Mouse (Mus musculus) midbrain, postnatal 0 days (tissue): ENCODE data around the gene Zfp64. TPM values are rescaled to one million over a fixed set of nuclear protein-coding genes. Genes with fewer than 3 reads are reported as not detected.
A peak's percentile ranks its signal among the peaks of the same experiment; 100 is the strongest.

Source experiments
- ATAC-seq: fragments of 200-750 bp; cut with Nextera tagmentation; 2 replicates; pipeline ENCODE4 v1.8.0; 2017; ENCODE audit warnings: moderate number of reproducible peaks, mild to moderate bottlenecking, moderate TSS enrichment, moderate library complexity; ENCODE audit not compliant: low FRiP score
- DNase-seq: peaks from one replicate; pipeline ENCODE4 v3.0.0-alpha.2; 2015; ENCODE audit warnings: low spot score
- H3K27ac ChIP-seq: fragments of 300-500 bp; sonication (generic); 2 replicates; pipeline ENCODE4 v1.5.1; 2014; ENCODE audit warnings: low read depth, mild to moderate bottlenecking, low read length, mixed read lengths
- H3K27me3 ChIP-seq: fragments of 300-500 bp; sonication (generic); 2 replicates; pipeline ENCODE4 v1.6.1; 2014; ENCODE audit warnings: low read length, control low read depth, mixed read lengths; ENCODE audit not compliant: insufficient read depth
- H3K36me3 ChIP-seq: fragments of 300-500 bp; sonication (generic); 2 replicates; pipeline ENCODE4 v1.6.1; 2014; ENCODE audit warnings: low read length, control low read depth, mixed read lengths; ENCODE audit not compliant: insufficient read depth
- H3K4me1 ChIP-seq: fragments of 300-500 bp; sonication (generic); 2 replicates; pipeline ENCODE4 v1.6.1; 2014; ENCODE audit warnings: mild to moderate bottlenecking, control low read depth, antibody characterized with exemption, low read length, mixed read lengths; ENCODE audit not compliant: insufficient read depth
- H3K4me2 ChIP-seq: fragments of 300-500 bp; sonication (generic); 2 replicates; pipeline ENCODE4 v1.6.1; 2014; ENCODE audit warnings: low read depth, mild to moderate bottlenecking, low read length, mixed read lengths; ENCODE audit not compliant: poor library complexity, severe bottlenecking
- H3K4me3 ChIP-seq: fragments of 300-500 bp; sonication (generic); 2 replicates; pipeline ENCODE4 v1.5.1; 2014; ENCODE audit warnings: low read depth, mild to moderate bottlenecking, low read length, moderate library complexity
- H3K9ac ChIP-seq: fragments of 300-500 bp; sonication (generic); replicated peaks from 2 replicates; pipeline ENCODE4 v1.6.1; 2014; ENCODE audit warnings: mild to moderate bottlenecking, low read length, moderate library complexity, mixed read lengths; ENCODE audit not compliant: poor library complexity, severe bottlenecking
- H3K9me3 ChIP-seq: fragments of 300-500 bp; sonication (generic); 2 replicates; pipeline ENCODE4 v1.6.1; 2016; ENCODE audit warnings: low read length, control low read depth
- CTCF ChIP-seq: IDR thresholded peaks from 2 replicates; pipeline ENCODE4 v1.5.1; 2016; ENCODE audit warnings: antibody characterized with exemption, mild to moderate bottlenecking
- WGBS: fragments of 180-500 bp; shearing (Covaris S2); extraction: QIAGEN DNeasy Blood & Tissue Kit; methylation state at CpG from one replicate; pipeline ENCODE4 v1.1.7; 2014; 5-methylcytosine and 5-hydroxymethylcytosine counted together
- polyA plus RNA-seq: library from polyadenylated mRNA; unstranded; fragments of >200 nt; fragmentation: Nextera tagmentation; extraction: Ambion mirVana; gene quantifications from 2 replicates; pipeline ENCODE4 v1.2.1, GENCODE M21; 2015
- total RNA-seq: library from RNA; depleted of rRNA; stranded (reverse); fragments of >200 nt; gene quantifications from 2 replicates; pipeline ENCODE4 v1.2.3, GENCODE M21; 2014

Zfp64 gene
- total and polyA plus RNA-seq, 2 experiments from 2014 or later = 34.2 to 57.7 TPM

DNA sequence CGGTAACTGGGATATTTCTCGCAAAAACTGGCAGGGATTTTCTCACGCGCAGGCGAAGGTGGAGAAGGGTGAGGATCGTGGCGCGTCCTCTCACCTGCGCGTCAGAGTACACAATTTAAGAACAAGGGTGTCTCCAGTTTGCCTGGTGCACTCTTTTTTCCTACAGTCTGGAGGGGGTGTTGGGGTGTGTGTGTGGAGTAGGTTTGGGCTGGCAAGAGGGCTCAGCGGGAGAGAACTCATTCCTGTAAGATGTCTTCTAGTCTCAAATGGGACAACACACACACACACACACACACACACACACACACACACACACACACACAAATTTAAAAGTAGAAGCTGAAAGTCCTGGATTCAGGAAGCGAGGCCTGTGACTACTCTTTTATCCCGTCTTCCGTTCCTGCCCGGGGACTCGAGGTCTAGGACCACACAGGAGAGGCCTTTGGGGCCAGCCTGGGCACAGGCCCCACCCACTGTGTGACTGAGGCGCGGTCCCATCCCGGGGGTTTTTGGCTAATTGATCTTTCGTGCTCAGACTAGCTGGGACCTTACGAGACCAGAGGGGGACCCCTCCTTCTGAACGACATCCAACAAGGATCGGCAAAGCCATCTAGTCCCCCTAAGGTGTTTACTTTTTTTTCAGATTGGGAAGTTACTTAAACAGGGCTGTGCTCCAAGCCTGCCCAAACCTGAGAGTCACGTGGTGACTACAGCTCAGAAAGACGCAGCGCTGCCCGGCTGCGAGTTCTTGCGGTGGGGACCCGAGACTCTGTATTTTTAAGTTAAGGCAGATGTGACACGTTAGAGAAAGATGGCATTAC is 42.3 kb downstream of the Zfp64 start:
- H3K9me3 ChIP-seq = no peaks in the 10 kb centered on the region
- DNase-seq (no peak), ATAC-seq (no peak)
- no peaks in the 10 kb centered on the region for H3K36me3 ChIP-seq
- H3K4me2 ChIP-seq = peak overlapping the region; percentile 96
- peak overlapping the region; percentile 54; the same call in 1 of the 2 replicates for H3K9ac ChIP-seq
- H3K27me3 ChIP-seq = peaks cover 19% of the 10 kb centered on the region
- 2% methylated on average over 31 of the region's 31 CpGs for WGBS
- H3K27ac ChIP-seq = no peak overlapping the region
- TF ChIP-seq CTCF = no peak
- peak overlapping the region; percentile 62 for H3K4me3 ChIP-seq
- peaks cover 6% of the 10 kb centered on the region; the same call in 1 of the 2 replicates for H3K4me1 ChIP-seq

DNA sequence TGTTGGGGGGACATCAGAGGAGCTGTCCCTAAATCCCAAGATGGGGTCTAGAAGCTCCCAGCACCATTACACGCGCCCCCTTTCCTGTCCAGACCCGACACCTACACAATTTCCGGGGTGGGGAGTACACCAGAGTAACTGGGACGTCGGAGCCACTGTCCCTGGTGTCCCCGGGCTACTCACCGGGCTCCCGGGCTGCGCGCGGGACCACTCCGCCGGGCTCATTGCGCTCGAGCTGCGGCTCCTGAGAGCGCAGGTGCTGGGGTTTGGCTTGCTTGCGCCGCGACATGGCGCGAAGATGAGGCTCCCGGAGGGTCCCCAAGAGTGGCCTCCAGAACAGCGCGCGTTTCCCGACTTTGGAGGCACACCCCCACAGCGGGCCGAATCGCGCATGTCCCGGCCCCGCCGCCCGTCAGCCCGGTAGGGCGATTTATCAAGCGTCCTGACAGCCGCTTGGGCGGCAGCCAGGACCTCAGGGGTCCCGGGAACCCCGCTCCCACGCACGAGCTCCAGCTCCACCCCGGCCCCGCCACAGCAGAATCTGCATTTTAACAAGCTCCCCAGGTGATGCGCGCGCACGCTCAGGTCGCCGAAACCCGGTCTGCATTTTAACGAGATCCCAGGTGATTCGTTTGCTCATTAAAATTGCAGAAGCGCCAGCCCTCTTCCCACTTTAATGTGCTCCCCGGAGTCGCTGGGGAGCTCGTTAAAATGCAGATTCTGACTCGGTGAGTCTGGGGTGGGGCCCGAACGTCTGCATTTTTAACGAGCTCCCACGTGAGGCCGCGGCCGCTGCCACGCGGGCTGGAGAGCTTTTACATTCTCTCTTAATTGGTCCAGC is 43.1 kb downstream of the Zfp64 start:
- 0 out of 2 replicates have a peak overlapping the region, but pooled peaks have one; percentile 26 for H3K27ac ChIP-seq
- peaks cover 6% of the 10 kb centered on the region; the same call in 1 of the 2 replicates for H3K4me1 ChIP-seq
- no peak for TF ChIP-seq CTCF
- WGBS = under 1% methylated on average over 69 of the region's 70 CpGs
- peak overlapping the region; percentile 96 for H3K4me2 ChIP-seq
- no peak for ATAC-seq
- H3K9ac ChIP-seq = peak overlapping the region; percentile 54
- peak overlapping the region; percentile 62 for H3K4me3 ChIP-seq
- peak; percentile 16 for DNase-seq
- no peaks in the 10 kb centered on the region for H3K36me3 ChIP-seq
- H3K9me3 ChIP-seq = no peaks in the 10 kb centered on the region
- H3K27me3 ChIP-seq = peaks cover 19% of the 10 kb centered on the region

DNA sequence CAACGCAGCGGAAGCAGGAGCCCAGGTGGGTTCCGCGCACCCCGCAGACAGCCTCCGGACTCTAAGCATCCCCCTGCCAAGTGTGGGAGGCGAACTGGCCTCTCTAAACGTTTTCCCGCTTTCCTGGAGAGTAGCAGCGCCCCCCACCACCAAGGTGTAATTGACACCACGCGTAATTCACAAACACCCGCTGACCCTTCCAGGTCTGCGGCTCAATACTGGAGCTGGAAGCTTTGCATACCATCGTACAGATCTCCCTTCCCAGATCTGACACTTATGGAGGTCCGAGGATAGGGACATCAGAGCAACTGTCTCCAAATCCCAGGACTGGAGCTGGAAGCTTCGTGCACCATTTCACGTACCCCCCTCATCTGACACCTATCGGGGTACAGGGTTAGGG is 43.9 kb downstream of the Zfp64 start:
- Histone ChIP-seq H3K4me1 (peaks cover 6% of the 10 kb centered on the region; the same call in 1 of the 2 replicates), H3K4me3 (peak overlapping the region; percentile 62), H3K9me3 (no peaks in the 10 kb centered on the region), H3K27ac (no peak overlapping the region), H3K9ac (peak overlapping the region; percentile 54; the same call in 1 of the 2 replicates), H3K36me3 (no peaks in the 10 kb centered on the region), H3K4me2 (peak overlapping the region; percentile 96), H3K27me3 (peaks cover 19% of the 10 kb centered on the region)
- WGBS = 2% methylated on average over 19 of the region's 19 CpGs
- no peak for ATAC-seq
- TF ChIP-seq CTCF = no peak
- DNase-seq = no peak

DNA sequence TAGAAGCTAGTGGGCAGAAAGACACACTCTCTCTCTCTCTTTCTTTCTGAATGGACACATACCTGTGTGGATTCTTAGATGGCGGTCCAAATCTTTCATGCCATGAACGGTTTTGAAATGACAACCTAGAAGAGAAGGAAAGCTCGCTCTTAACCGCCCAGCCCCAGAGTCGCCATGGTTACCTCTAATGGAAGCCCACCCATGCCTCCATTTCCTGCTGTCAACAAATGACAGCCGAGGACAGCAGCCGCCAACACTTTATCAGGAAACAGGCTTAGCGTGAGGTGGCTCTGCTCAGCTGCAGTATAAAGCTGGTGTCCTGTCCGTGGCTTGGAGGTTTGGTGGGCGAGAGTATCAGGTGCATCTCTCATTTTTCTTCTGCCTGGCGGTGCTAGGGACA is 49.4 kb downstream of the Zfp64 start:
- Histone ChIP-seq H3K36me3 (no peaks in the 10 kb centered on the region), H3K4me1 (no peaks in the 10 kb centered on the region), H3K9ac (no peak overlapping the region), H3K4me3 (no peak overlapping the region), H3K27me3 (0 out of 2 replicates have a peak, but pooled peaks cover 8% of the 10 kb centered on the region), H3K9me3 (no peaks in the 10 kb centered on the region), H3K27ac (no peak overlapping the region), H3K4me2 (no peak overlapping the region)
- TF ChIP-seq CTCF = no peak
- no peak for DNase-seq
- 38% methylated on average over 11 of the region's 11 CpGs for WGBS
- ATAC-seq = no peak

DNA sequence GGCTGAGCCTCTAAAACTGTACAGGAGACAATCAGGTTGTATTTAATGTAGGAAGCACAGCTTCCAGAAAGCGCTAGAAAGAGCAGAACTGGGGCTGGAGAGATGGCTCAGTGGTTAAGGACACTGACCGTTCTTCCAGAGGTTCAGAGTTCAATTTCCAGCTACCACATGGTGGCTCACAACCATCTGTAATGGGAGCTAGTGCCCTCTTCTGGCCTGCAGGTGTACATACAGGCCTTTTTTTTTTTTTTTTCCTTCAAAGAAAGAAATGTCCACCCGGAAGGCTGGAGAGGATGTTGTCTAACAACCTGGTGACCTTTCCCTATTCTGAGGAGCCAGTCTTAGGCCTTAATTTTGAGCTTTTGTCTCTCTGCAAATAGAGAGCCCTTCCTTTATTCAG is 50.5 kb downstream of the Zfp64 start:
- no peak overlapping the region for H3K27ac ChIP-seq
- DNase-seq (no peak), ATAC-seq (no peak)
- 61% methylated on average over 3 of the region's 3 CpGs for WGBS
- H3K4me3 ChIP-seq = no peak overlapping the region
- no peaks in the 10 kb centered on the region for H3K36me3 ChIP-seq
- H3K4me1 ChIP-seq = no peaks in the 10 kb centered on the region
- H3K27me3 ChIP-seq = 0 out of 2 replicates have a peak, but pooled peaks cover 3% of the 10 kb centered on the region
- no peaks in the 10 kb centered on the region for H3K9me3 ChIP-seq
- H3K4me2 ChIP-seq = no peak overlapping the region
- no peak overlapping the region for H3K9ac ChIP-seq
- peak; percentile 65 for TF ChIP-seq CTCF
